Mouse (Mus musculus): ENCODE measurements around the gene Nemp1.

GRCm38 (mm10) chr10:127704766-127705220, 38.1 kb downstream of the Nemp1 start, which contains the start of gene Myo1a:
- peak; percentile 35; the same call in 1 of the 2 replicates for TF ChIP-seq CTCF (IDR thresholded peaks at IDR 0.05; ENCODE audit: low read depth)
- TF ChIP-seq EP300 (IDR thresholded peaks at IDR 0.05; ENCODE audit: low read depth) = no peak

All from liver, embryonic 14.5 days (tissue).